Mouse (Mus musculus): ENCODE measurements around the gene Olfr658.

Olfr658 gene

GRCm38 (mm10) chr7:104646841-104647482 lies at the start of gene Olfr658:
Gene Olfr658 (minus strand): TSS chr7:104647305.
- no peak for DNase-seq (ENCODE audit: low read depth in 2 of 2, low spot score in 2 of 2)

- DNase-seq (ENCODE audit: low read depth in 2 of 2, low spot score in 2 of 2), result no peak
These were observed 39.1 kb upstream of the Olfr658 start, which contains the start of gene Olfr661 for GRCm38 (mm10) chr7:104686201-104686600. Gene Olfr661 (plus strand): TSS chr7:104686501.

GRCm38 (mm10) chr7:104666453-104666852 lies 19.3 kb upstream of the Olfr658 start, which contains the start of gene Olfr659:
Gene Olfr659 (plus strand): TSS chr7:104666753.
- no peak for DNase-seq (ENCODE audit: low read depth in 2 of 2, low spot score in 2 of 2)

- no peak for DNase-seq (ENCODE audit: low read depth in 2 of 2, low spot score in 2 of 2)
These were observed 22.6 kb downstream of the Olfr658 start, which contains the start of gene Olfr657 for GRCm38 (mm10) chr7:104624494-104624893. Gene Olfr657 (plus strand): TSS chr7:104624794.

- no peak for DNase-seq (ENCODE audit: low read depth in 2 of 2, low spot score in 2 of 2)
These were observed 33.5 kb downstream of the Olfr658 start, which contains the start of gene Olfr656 for GRCm38 (mm10) chr7:104613655-104614054. Gene Olfr656 (plus strand): TSS chr7:104613955.

GRCm38 (mm10) chr7:104604727-104605126 lies 42.4 kb downstream of the Olfr658 start:
- DNase-seq (ENCODE audit: low read depth in 2 of 2, low spot score in 2 of 2), result no peak

- peak; percentile 52 to 70 for DNase-seq (ENCODE audit: low read depth in 2 of 2, low spot score in 2 of 2)
These were observed 43.9 kb downstream of the Olfr658 start for GRCm38 (mm10) chr7:104603173-104603572.

- DNase-seq (ENCODE audit: low read depth in 2 of 2, low spot score in 2 of 2), result no peak
These were observed 45.4 kb downstream of the Olfr658 start, which contains the start of gene Olfr655 for GRCm38 (mm10) chr7:104601679-104602078. Gene Olfr655 (minus strand): TSS chr7:104601779.
